Comparison of ENCODE assay signal across 9 mouse cellular contexts in genomic region chr17:35813245-35813647, GRCm38 (mm10). TPM values are rescaled to one million over a fixed set of nuclear protein-coding genes. Genes with fewer than 3 reads are reported as not detected.
DNase-seq lines count a peak whose midpoint lies in the region; ATAC-seq lines count a peak whose summit lies in the region.
"Had no signal": no experiment of that assay in that cellular context is flagged by ENCODE, and none has a peak within 500 bp of the region (broad histone marks: within the 10 kb centered on the region; RNA-seq: fewer than 3 reads in every experiment).

No protein-coding gene starts in this region.

- no peak for ATAC-seq in cerebellum, adult (ENCODE audit: insufficient number of reproducible peaks, low FRiP score, low TSS enrichment)
- ATAC-seq in embryonic facial prominence, embryonic 14.5 days (ENCODE audit: low read depth): peak; percentile 82
- ATAC-seq in heart, embryonic 12.5 days (ENCODE audit: insufficient number of reproducible peaks, low FRiP score): peak; percentile 87

- 15% methylated on average over 7 of the region's 7 CpGs for WGBS in embryonic facial prominence, embryonic 14.5 days
- 22% methylated on average over 7 of the region's 7 CpGs for WGBS in heart, embryonic 12.5 days

- peak overlapping the region; percentile 3; the same call in 1 of the 2 replicates for H3K4me2 ChIP-seq in embryonic facial prominence, embryonic 14.5 days (ENCODE audit: low read depth, low read length)
- peak overlapping the region; percentile 27 for H3K4me2 ChIP-seq in heart, embryonic 12.5 days

- H3K27ac ChIP-seq in embryonic facial prominence, embryonic 14.5 days (replicated peaks; ENCODE audit: low read depth, low read length): peak overlapping the region; percentile 78
- H3K27ac ChIP-seq in heart, embryonic 12.5 days (ENCODE audit: poor library complexity, severe bottlenecking): peak overlapping the region; percentile 97

- H3K27me3 ChIP-seq in embryonic facial prominence, embryonic 14.5 days (replicated peaks; ENCODE audit: control insufficient read depth, insufficient read depth, low read length): no peaks in the 10 kb centered on the region
- H3K27me3 ChIP-seq in heart, embryonic 12.5 days (replicated peaks): no peaks in the 10 kb centered on the region

- H3K36me3 ChIP-seq in embryonic facial prominence, embryonic 14.5 days (ENCODE audit: control insufficient read depth, insufficient read depth, low read length): no peaks in the 10 kb centered on the region
- H3K36me3 ChIP-seq in heart, embryonic 12.5 days: no peaks in the 10 kb centered on the region
- H3K36me3 ChIP-seq: G1E had no signal

- H3K9ac ChIP-seq in embryonic facial prominence, embryonic 14.5 days (ENCODE audit: low read depth, low read length): no peak overlapping the region
- H3K9ac ChIP-seq in heart, embryonic 12.5 days: 0 out of 2 replicates have a peak overlapping the region, but pooled peaks have one; percentile 18

- H3K4me3 ChIP-seq in embryonic facial prominence, embryonic 14.5 days (ENCODE audit: low read depth, low read length): no peak overlapping the region
- no peak overlapping the region for H3K4me3 ChIP-seq in heart, embryonic 12.5 days

- H3K9me3 ChIP-seq in embryonic facial prominence, embryonic 14.5 days (ENCODE audit: control insufficient read depth, low read length): no peaks in the 10 kb centered on the region
- no peaks in the 10 kb centered on the region for H3K9me3 ChIP-seq in heart, embryonic 12.5 days (replicated peaks)
- H3K9me3 ChIP-seq: G1E had no signal

- peaks cover 48% of the 10 kb centered on the region for H3K4me1 ChIP-seq in embryonic facial prominence, embryonic 14.5 days (ENCODE audit: control insufficient read depth, insufficient read depth, low read length)
- H3K4me1 ChIP-seq in heart, embryonic 12.5 days (replicated peaks): peaks cover 64% of the 10 kb centered on the region

- peak; percentile 44 to 63 for DNase-seq in cerebellum, postnatal 25 days
- DNase-seq in A20 (ENCODE audit: low read depth, low spot score): peak; percentile 75
- peak; percentile 97 for DNase-seq in embryonic facial prominence, embryonic 14.5 days (ENCODE audit: low spot score)
- peak; percentile 98 to 99 for DNase-seq in kidney, postnatal 25 days
- DNase-seq in lung, postnatal 4 days: peak; percentile 96 to 97
- DNase-seq in testis, postnatal 10 days (ENCODE audit: low spot score): peak; percentile 89

RNA-seq across cellular contexts. Expression of gene Ier3, which starts 8.2 kb away (rescaled TPM):
- polyA plus RNA-seq in embryonic facial prominence, embryonic 14.5 days (2014; fragmentation: Nextera tagmentation; extraction: Ambion mirVana): 10.1 and 10.3 TPM in 2 replicates
- polyA plus RNA-seq in heart, embryonic 12.5 days (2016; fragmentation: Nextera tagmentation; extraction: Ambion mirVana): 37.6 and 38.6 TPM in 2 replicates

RNA-seq across cellular contexts. Expression of gene Flot1, which starts 9.8 kb away (rescaled TPM):
- 49.0 and 49.5 TPM in 2 replicates for polyA plus RNA-seq in embryonic facial prominence, embryonic 14.5 days (2014; fragmentation: Nextera tagmentation; extraction: Ambion mirVana)
- polyA plus RNA-seq in heart, embryonic 12.5 days (2016; fragmentation: Nextera tagmentation; extraction: Ambion mirVana): 78.2 and 80.2 TPM in 2 replicates

RNA-seq across cellular contexts. Expression of gene Tubb5, which starts 24.9 kb away (rescaled TPM):
- polyA plus RNA-seq in embryonic facial prominence, embryonic 14.5 days (2014; fragmentation: Nextera tagmentation; extraction: Ambion mirVana): 736 and 832 TPM in 2 replicates
- 743 and 773 TPM in 2 replicates for polyA plus RNA-seq in heart, embryonic 12.5 days (2016; fragmentation: Nextera tagmentation; extraction: Ambion mirVana)

RNA-seq across cellular contexts. Expression of gene Mdc1, which starts 28.1 kb away (rescaled TPM):
- polyA plus RNA-seq in embryonic facial prominence, embryonic 14.5 days (2014; fragmentation: Nextera tagmentation; extraction: Ambion mirVana): 10.2 and 14.8 TPM in 2 replicates
- 21.6 and 25.0 TPM in 2 replicates for polyA plus RNA-seq in heart, embryonic 12.5 days (2016; fragmentation: Nextera tagmentation; extraction: Ambion mirVana)

RNA-seq across cellular contexts. Expression of gene Nrm, which starts 47.9 kb away (rescaled TPM):
- 47.7 and 55.4 TPM in 2 replicates for polyA plus RNA-seq in embryonic facial prominence, embryonic 14.5 days (2014; fragmentation: Nextera tagmentation; extraction: Ambion mirVana)
- 48.9 and 50.7 TPM in 2 replicates for polyA plus RNA-seq in heart, embryonic 12.5 days (2016; fragmentation: Nextera tagmentation; extraction: Ambion mirVana)
